Mouse (Mus musculus) cerebellum, adult 2 months (tissue): ENCODE results near the gene Hist1h2bk. TPM values are rescaled to one million over a fixed set of nuclear protein-coding genes. Genes with fewer than 3 reads are reported as not detected.

ENCODE experiments used
- DNase-seq, 2 experiments: peaks; one replicate each; pipeline ENCODE4 v3.0.0; 2021
- H3K27ac ChIP-seq: fragments of 200-500 bp; 2 replicates; pipeline ENCODE4 v1.5.1; 2012; ENCODE audit warnings: low read length, control low read depth, inconsistent platforms; ENCODE audit not compliant: insufficient read depth
- H3K27me3 ChIP-seq: fragments of 200-500 bp; 2 replicates; pipeline ENCODE4 v1.6.1; 2012; ENCODE audit warnings: inconsistent platforms, mild to moderate bottlenecking, low read length, moderate library complexity; ENCODE audit not compliant: control insufficient read depth, insufficient read depth
- H3K4me1 ChIP-seq: fragments of 200-500 bp; 2 replicates; pipeline ENCODE4 v1.6.1; 2011; ENCODE audit warnings: low read length; ENCODE audit not compliant: control insufficient read depth, insufficient read depth
- H3K4me3 ChIP-seq: fragments of 200-500 bp; replicated peaks from 2 replicates; pipeline ENCODE3; 2011; ENCODE audit warnings: mild to moderate bottlenecking, low read depth, low read length, control low read depth; ENCODE audit not compliant: insufficient read depth
- CTCF ChIP-seq: fragments of 200-500 bp; IDR thresholded peaks from 2 replicates; pipeline ENCODE4 v1.5.1; 2011; ENCODE audit warnings: low read depth, mild to moderate bottlenecking, control low read depth, low read length, moderate library complexity, borderline replicate concordance; ENCODE audit not compliant: insufficient read depth
- POLR2A ChIP-seq: fragments of 200-500 bp; IDR thresholded peaks from 2 replicates; pipeline ENCODE4 v1.6.1; 2011; ENCODE audit warnings: low read length, control low read depth, borderline replicate concordance; ENCODE audit not compliant: insufficient read depth
- WGBS: fragments of 180-500 bp; shearing (Covaris S2); methylation state at CpG from one replicate; pipeline ENCODE4 v1.1.7; 2018; 5-methylcytosine and 5-hydroxymethylcytosine counted together
- polyA plus RNA-seq: library from polyadenylated mRNA; depleted of rRNA; stranded (reverse); fragments of >200 nt; gene quantifications from 2 replicates; pipeline ENCODE4 v1.2.3, GENCODE M21; 2012

Gene Hist1h2bk
- polyA plus RNA-seq, 1 experiment, result 0.34 TPM

DNA sequence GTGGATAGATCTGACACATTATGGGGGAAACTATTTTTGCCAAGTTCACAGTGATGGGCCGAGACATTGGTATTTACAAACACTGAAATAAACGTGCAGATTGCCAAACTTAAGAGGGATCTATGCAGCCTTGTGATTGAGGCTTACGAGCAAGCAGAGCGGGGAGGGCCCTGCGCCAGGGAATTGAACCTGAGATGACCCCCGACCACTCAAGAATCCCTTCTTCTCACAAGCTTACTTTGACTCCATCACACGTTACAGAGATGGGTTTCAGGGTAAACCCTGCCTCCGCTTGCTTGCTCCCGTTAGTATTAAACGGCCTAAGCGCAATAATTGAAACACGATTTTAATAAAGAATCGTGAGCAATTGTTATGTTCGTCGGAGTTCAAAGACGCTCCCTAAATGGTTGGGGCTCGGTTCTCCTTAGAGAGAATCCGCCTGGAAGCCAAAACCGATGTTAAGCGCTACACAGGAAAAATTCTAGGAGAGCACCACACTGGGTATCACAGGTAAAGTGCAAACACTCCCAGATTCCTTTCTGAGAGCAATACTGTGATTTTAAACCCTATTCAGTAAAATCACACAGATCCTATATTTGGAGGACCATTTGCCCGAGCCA, 38.4 kb upstream of the Hist1h2bk start:
- TF ChIP-seq CTCF, result no peak
- no peak for TF ChIP-seq POLR2A
- 4% methylated on average over 21 of the region's 21 CpGs for WGBS
- DNase-seq, result no peak
- no peak overlapping the region for H3K4me3 ChIP-seq
- no peak overlapping the region for H3K27ac ChIP-seq
- no peaks in the 10 kb centered on the region for H3K4me1 ChIP-seq
- peaks cover 17% of the 10 kb centered on the region; the same call in 1 of the 2 replicates for H3K27me3 ChIP-seq

- 6% methylated on average over 4 of the region's 4 CpGs for WGBS
- Histone ChIP-seq H3K4me1 (no peaks in the 10 kb centered on the region), H3K27ac (no peak overlapping the region), H3K27me3 (peaks cover 17% of the 10 kb centered on the region; the same call in 1 of the 2 replicates), H3K4me3 (no peak overlapping the region)
- TF ChIP-seq CTCF, result no peak
- TF ChIP-seq POLR2A, result no peak
- DNase-seq, result no peak
These were observed 37.8 kb upstream of the Hist1h2bk start for GRCm38 (mm10) chr13:21997821-21998220.

DNA sequence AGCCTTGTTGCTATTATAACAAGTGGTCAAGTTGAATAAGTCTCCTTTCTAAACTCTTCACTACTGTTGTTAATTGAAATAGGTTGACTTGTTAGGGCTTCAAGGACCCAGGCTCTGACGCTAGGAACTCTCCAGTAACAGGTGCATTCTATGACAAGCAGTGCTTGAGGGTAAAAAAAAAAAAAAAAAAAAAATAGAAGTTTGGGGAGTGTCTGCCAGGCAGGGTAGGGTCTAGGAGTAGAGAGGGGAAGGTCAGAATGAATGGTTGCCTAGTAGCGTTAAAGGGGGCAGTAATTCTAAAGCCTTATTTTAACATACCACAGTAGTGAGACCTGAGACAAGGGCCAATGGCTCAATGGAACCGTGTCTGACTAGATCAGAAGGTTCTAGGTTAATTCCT, 37.3 kb upstream of the Hist1h2bk start:
- no peaks in the 10 kb centered on the region for H3K4me1 ChIP-seq
- no peak for DNase-seq
- no peak overlapping the region for H3K4me3 ChIP-seq
- 35% methylated on average over 3 of the region's 3 CpGs for WGBS
- peaks cover 17% of the 10 kb centered on the region; the same call in 1 of the 2 replicates for H3K27me3 ChIP-seq
- no peak overlapping the region for H3K27ac ChIP-seq
- TF ChIP-seq CTCF (no peak), POLR2A (no peak)

DNA sequence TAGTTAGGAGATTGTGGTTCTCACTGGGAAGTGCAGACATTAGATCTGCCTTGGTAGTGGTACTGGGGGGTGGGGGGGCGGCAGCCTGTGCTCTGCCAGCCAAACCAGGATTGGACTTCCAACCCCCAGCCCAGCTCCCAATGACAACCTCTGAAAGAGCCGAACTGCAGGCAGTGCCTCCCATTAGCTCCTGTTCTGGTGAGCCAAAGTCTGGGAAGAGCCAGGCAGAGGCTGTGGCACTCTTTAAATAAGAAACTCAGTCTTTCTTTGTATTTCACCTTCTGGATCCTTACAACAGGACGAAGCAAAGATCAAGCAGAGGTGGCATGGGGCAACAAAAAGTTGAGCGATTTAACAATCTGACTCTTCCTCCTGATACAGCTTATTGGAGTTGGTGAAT, 36.5 kb upstream of the Hist1h2bk start:
- peaks cover 17% of the 10 kb centered on the region; the same call in 1 of the 2 replicates for H3K27me3 ChIP-seq
- WGBS, result 32% methylated on average over 4 of the region's 4 CpGs
- H3K4me3 ChIP-seq, result no peak overlapping the region
- TF ChIP-seq CTCF (no peak), POLR2A (no peak)
- DNase-seq, result no peak
- no peak overlapping the region for H3K27ac ChIP-seq
- no peaks in the 10 kb centered on the region for H3K4me1 ChIP-seq

DNA sequence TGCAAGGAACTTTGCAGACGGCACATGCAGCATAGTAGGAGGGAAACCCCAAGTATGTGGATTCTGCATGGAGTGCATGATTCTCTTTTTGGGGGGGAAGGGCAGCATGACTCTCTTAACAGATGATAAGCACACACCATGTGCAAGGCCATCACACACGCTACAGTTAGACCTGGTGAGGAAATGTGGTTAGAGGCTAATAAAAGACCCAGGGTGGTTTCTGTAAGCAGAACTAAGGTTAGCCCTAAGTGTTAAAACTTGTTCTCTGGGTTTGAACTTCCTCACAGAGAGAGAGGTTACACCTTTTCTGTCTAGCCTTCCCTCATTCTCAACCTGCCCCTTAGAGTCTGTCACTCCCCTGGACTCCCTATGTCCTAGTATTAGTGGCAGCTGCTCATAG, 34.3 kb upstream of the Hist1h2bk start:
- DNase-seq, result no peak
- 76% methylated on average over 2 of the region's 2 CpGs for WGBS
- Histone ChIP-seq H3K4me1 (peaks cover under 1% of the 10 kb centered on the region; the same call in 1 of the 2 replicates), H3K4me3 (no peak overlapping the region), H3K27me3 (peaks cover 17% of the 10 kb centered on the region; the same call in 1 of the 2 replicates), H3K27ac (no peak overlapping the region)
- TF ChIP-seq POLR2A (no peak), CTCF (no peak)

GRCm38 (mm10) chr13:22001823-22002222, 33.8 kb upstream of the Hist1h2bk start:
- peaks cover 5% of the 10 kb centered on the region; the same call in 1 of the 2 replicates for H3K4me1 ChIP-seq
- WGBS, result 23% methylated on average over 5 of the region's 5 CpGs
- TF ChIP-seq POLR2A (no peak), CTCF (no peak)
- H3K27me3 ChIP-seq, result peaks cover 14% of the 10 kb centered on the region; the same call in 1 of the 2 replicates
- H3K4me3 ChIP-seq, result no peak overlapping the region
- DNase-seq, result no peak
- H3K27ac ChIP-seq, result no peak overlapping the region

- TF ChIP-seq CTCF, result no peak
- no peak for TF ChIP-seq POLR2A
- peak in 1 of 2 experiments; percentile 46 for DNase-seq
- WGBS, result under 1% methylated on average over 45 of the region's 45 CpGs
- peaks cover 10% of the 10 kb centered on the region; the same call in 1 of the 2 replicates for H3K27me3 ChIP-seq
- H3K27ac ChIP-seq, result no peak overlapping the region
- H3K4me1 ChIP-seq, result peaks cover 5% of the 10 kb centered on the region; the same call in 1 of the 2 replicates
- H3K4me3 ChIP-seq, result peak overlapping the region; percentile 54
These were observed 29.9 kb upstream of the Hist1h2bk start for GRCm38 (mm10) chr13:22005605-22006333.

GRCm38 (mm10) chr13:22006334-22007120, 29.1 kb upstream of the Hist1h2bk start:
- Histone ChIP-seq H3K27ac (no peak overlapping the region), H3K4me1 (peaks cover 5% of the 10 kb centered on the region; the same call in 1 of the 2 replicates), H3K4me3 (peak overlapping the region; percentile 54), H3K27me3 (peaks cover 8% of the 10 kb centered on the region; the same call in 1 of the 2 replicates)
- no peak for TF ChIP-seq POLR2A
- DNase-seq, result peak in 1 of 2 experiments; percentile 30
- WGBS, result under 1% methylated on average over 38 of the region's 38 CpGs
